Mouse (Mus musculus): ENCODE measurements around the gene Pradc1.
A peak's percentile ranks its signal among the peaks of the same experiment; 100 is the strongest.
"Not testable (repeated sequence)": the region's sequence is repeated elsewhere in the genome, so short reads cannot be mapped to it uniquely, and the experiment has no call there.

The Pradc1 gene

GRCm38 (mm10) chr6:85450697-85451663, 790 bp downstream of the Pradc1 start, which contains the start of gene Cct7:
Cct7 (plus strand) TSS chr6:85451514.
- peak; percentile 99 for DNase-seq (ENCODE audit: low spot score in 2 of 2)

- DNase-seq (ENCODE audit: low spot score in 2 of 2), result not testable (repeated sequence)
Observed at GRCm38 (mm10) chr6:85450140-85450539, 1.6 kb downstream of the Pradc1 start.

- DNase-seq (ENCODE audit: low spot score in 2 of 2), result no peak
Observed at GRCm38 (mm10) chr6:85447351-85447750, 4.4 kb downstream of the Pradc1 start.

- no peak for DNase-seq (ENCODE audit: low spot score in 2 of 2)
Observed at GRCm38 (mm10) chr6:85445286-85445685, 6.5 kb downstream of the Pradc1 start.

GRCm38 (mm10) chr6:85444266-85444965, 7.4 kb downstream of the Pradc1 start:
- DNase-seq (ENCODE audit: low spot score in 2 of 2), result no peak

GRCm38 (mm10) chr6:85443488-85444233, 8.1 kb downstream of the Pradc1 start:
- no peak for DNase-seq (ENCODE audit: low spot score in 2 of 2)

- DNase-seq (ENCODE audit: low spot score in 2 of 2), result no peak
Observed at GRCm38 (mm10) chr6:85441142-85441541, 10.6 kb downstream of the Pradc1 start.

GRCm38 (mm10) chr6:85436631-85437030, 15.1 kb downstream of the Pradc1 start:
- no peak for DNase-seq (ENCODE audit: low spot score in 2 of 2)

GRCm38 (mm10) chr6:85436204-85436603, 15.6 kb downstream of the Pradc1 start:
- no peak for DNase-seq (ENCODE audit: low spot score in 2 of 2)

GRCm38 (mm10) chr6:85433865-85434264, 17.9 kb downstream of the Pradc1 start:
- DNase-seq (ENCODE audit: low spot score in 2 of 2), result no peak

GRCm38 (mm10) chr6:85431842-85432431, 19.8 kb downstream of the Pradc1 start, which contains the start of gene Smyd5:
Smyd5 (plus strand) TSS chr6:85431989.
- DNase-seq (ENCODE audit: low spot score in 2 of 2), result peak; percentile 71 to 75

- DNase-seq (ENCODE audit: low spot score in 2 of 2), result no peak
Observed at GRCm38 (mm10) chr6:85431274-85431841, 20.4 kb downstream of the Pradc1 start.

GRCm38 (mm10) chr6:85423836-85424379, 27.9 kb downstream of the Pradc1 start, which contains the start of gene Noto:
Noto (plus strand) TSS chr6:85423886.
- no peak for DNase-seq (ENCODE audit: low spot score in 2 of 2)

GRCm38 (mm10) chr6:85419150-85419549, 32.6 kb downstream of the Pradc1 start:
- DNase-seq (ENCODE audit: low spot score in 2 of 2), result no peak

- no peak for DNase-seq (ENCODE audit: low spot score in 2 of 2)
Observed at GRCm38 (mm10) chr6:85415829-85416228, 35.9 kb downstream of the Pradc1 start.

GRCm38 (mm10) chr6:85410771-85411273, 40.9 kb downstream of the Pradc1 start:
- peak in 1 of 2 experiments; percentile 53 for DNase-seq (ENCODE audit: low spot score in 2 of 2)

- no peak for DNase-seq (ENCODE audit: low spot score in 2 of 2)
Observed at GRCm38 (mm10) chr6:85409003-85409402, 42.8 kb downstream of the Pradc1 start.

GRCm38 (mm10) chr6:85403039-85403438, 48.7 kb downstream of the Pradc1 start:
- DNase-seq (ENCODE audit: low spot score in 2 of 2), result no peak

GRCm38 (mm10) chr6:85402613-85403012, 49.2 kb downstream of the Pradc1 start:
- no peak for DNase-seq (ENCODE audit: low spot score in 2 of 2)

- no peak for DNase-seq (ENCODE audit: low spot score in 2 of 2)
Observed at GRCm38 (mm10) chr6:85399715-85400114, 52.1 kb downstream of the Pradc1 start.
